Mouse (Mus musculus) liver, embryonic 12.5 days (tissue): ENCODE data around the gene Pecr. TPM values are rescaled to one million over a fixed set of nuclear protein-coding genes. Genes with fewer than 3 reads are reported as not detected.
"Not testable (repeated sequence)": the region's sequence is repeated elsewhere in the genome, so short reads cannot be mapped to it uniquely, and the experiment has no call there.

Source experiments
- ATAC-seq: fragments of 200-750 bp; cut with Nextera tagmentation; 2 replicates; pipeline ENCODE4 v1.8.0; 2017; ENCODE audit warnings: moderate number of reproducible peaks, mild to moderate bottlenecking, moderate library complexity
- H3K27ac ChIP-seq: fragments of 300-500 bp; sonication (generic); 2 replicates; pipeline ENCODE4 v1.5.1; 2016; ENCODE audit warnings: mild to moderate bottlenecking
- H3K27me3 ChIP-seq: fragments of 300-500 bp; sonication (generic); replicated peaks from 2 replicates; pipeline ENCODE4 v1.6.1; 2016; ENCODE audit warnings: mild to moderate bottlenecking, moderate library complexity
- H3K36me3 ChIP-seq: fragments of 300-500 bp; sonication (generic); 2 replicates; pipeline ENCODE4 v1.6.1; 2016; ENCODE audit warnings: mild to moderate bottlenecking, moderate library complexity
- H3K4me1 ChIP-seq: fragments of 300-500 bp; sonication (generic); 2 replicates; pipeline ENCODE4 v1.6.1; 2016
- H3K4me2 ChIP-seq: fragments of 300-500 bp; sonication (generic); 2 replicates; pipeline ENCODE4 v1.6.1; 2016; ENCODE audit warnings: mild to moderate bottlenecking, moderate library complexity
- H3K4me3 ChIP-seq: fragments of 300-500 bp; sonication (generic); 2 replicates; pipeline ENCODE4 v1.5.1; 2016; ENCODE audit warnings: mild to moderate bottlenecking, moderate library complexity
- H3K9ac ChIP-seq: fragments of 300-500 bp; sonication (generic); 2 replicates; pipeline ENCODE4 v1.6.1; 2016; ENCODE audit warnings: mild to moderate bottlenecking, moderate library complexity
- H3K9me3 ChIP-seq: fragments of 300-500 bp; sonication (generic); replicated peaks from 2 replicates; pipeline ENCODE4 v1.6.1; 2016; ENCODE audit warnings: mild to moderate bottlenecking, moderate library complexity
- WGBS: fragments of 180-500 bp; shearing (Covaris S2); methylation state at CpG from one replicate; pipeline ENCODE4 v1.1.7; 2016; ENCODE audit not compliant: insufficient replicate concordance; 5-methylcytosine and 5-hydroxymethylcytosine counted together
- polyA plus RNA-seq: library from polyadenylated mRNA; unstranded; fragments of >200 nt; fragmentation: Nextera tagmentation; extraction: Ambion mirVana; gene quantifications from 2 replicates; pipeline ENCODE4 v1.2.1, GENCODE M21; 2016

Pecr gene
- polyA plus RNA-seq, 1 experiment from 2014 or later = 34.4 TPM

GRCm38 (mm10) chr1:72244317-72245036 lies 39.6 kb downstream of the Pecr start:
- ATAC-seq = peak; percentile 90
- Histone ChIP-seq H3K9me3 (no peaks in the 10 kb centered on the region), H3K27ac (peak overlapping the region; percentile 91), H3K36me3 (no peaks in the 10 kb centered on the region), H3K4me2 (peak overlapping the region; percentile 81), H3K9ac (peak overlapping the region; percentile 41; the same call in 1 of the 2 replicates), H3K4me1 (peaks cover 11% of the 10 kb centered on the region), H3K27me3 (no peaks in the 10 kb centered on the region), H3K4me3 (peak overlapping the region; percentile 48; the same call in 1 of the 2 replicates)
- under 1% methylated on average over 12 of the region's 12 CpGs for WGBS

GRCm38 (mm10) chr1:72243656-72244316 lies 40.3 kb downstream of the Pecr start:
- Histone ChIP-seq H3K4me3 (peak overlapping the region; percentile 48), H3K36me3 (no peaks in the 10 kb centered on the region), H3K27ac (peak overlapping the region; percentile 91), H3K9ac (peak overlapping the region; percentile 79), H3K9me3 (no peaks in the 10 kb centered on the region), H3K27me3 (no peaks in the 10 kb centered on the region), H3K4me2 (peak overlapping the region; percentile 81), H3K4me1 (peaks cover 11% of the 10 kb centered on the region)
- ATAC-seq = peak; percentile 89
- under 1% methylated on average over 46 of the region's 47 CpGs for WGBS

- Histone ChIP-seq H3K9me3 (no peaks in the 10 kb centered on the region), H3K36me3 (no peaks in the 10 kb centered on the region), H3K4me2 (no peak overlapping the region), H3K4me1 (peaks cover 14% of the 10 kb centered on the region), H3K27me3 (peaks cover 7% of the 10 kb centered on the region; the same call in 1 of the 2 replicates), H3K27ac (no peak overlapping the region), H3K9ac (no peak overlapping the region), H3K4me3 (no peak overlapping the region)
- ATAC-seq = no peak
- 77% methylated on average over 5 of the region's 5 CpGs for WGBS
Measured at GRCm38 (mm10) chr1:72242581-72243143, 41.5 kb downstream of the Pecr start.

- Histone ChIP-seq H3K27me3 (peaks cover 32% of the 10 kb centered on the region), H3K4me1 (peaks cover 11% of the 10 kb centered on the region)
- not testable (repeated sequence) for H3K9ac ChIP-seq, ATAC-seq, H3K4me3 ChIP-seq, H3K27ac ChIP-seq, H3K4me2 ChIP-seq, H3K36me3 ChIP-seq, H3K9me3 ChIP-seq
- 67% methylated on average over 3 of the region's 3 CpGs for WGBS
Measured at GRCm38 (mm10) chr1:72239113-72239512, 45.0 kb downstream of the Pecr start.

- H3K4me3 ChIP-seq = no peak overlapping the region
- peaks cover 42% of the 10 kb centered on the region for H3K27me3 ChIP-seq
- ATAC-seq = no peak
- peak overlapping the region; percentile 21; the same call in 1 of the 2 replicates for H3K4me2 ChIP-seq
- H3K4me1 ChIP-seq = peaks cover 5% of the 10 kb centered on the region
- H3K27ac ChIP-seq = no peak overlapping the region
- H3K9ac ChIP-seq = peak overlapping the region; percentile 18; the same call in 1 of the 2 replicates
- no peaks in the 10 kb centered on the region for H3K9me3 ChIP-seq
- no peaks in the 10 kb centered on the region for H3K36me3 ChIP-seq
- 56% methylated on average over 10 of the region's 10 CpGs for WGBS
Measured at GRCm38 (mm10) chr1:72238016-72238580, 46.0 kb downstream of the Pecr start.

- H3K9me3 ChIP-seq = no peaks in the 10 kb centered on the region
- WGBS = 2% methylated on average over 13 of the region's 13 CpGs
- no peak overlapping the region for H3K9ac ChIP-seq
- 0 out of 2 replicates have a peak, but pooled peaks cover 4% of the 10 kb centered on the region for H3K4me1 ChIP-seq
- H3K36me3 ChIP-seq = no peaks in the 10 kb centered on the region
- H3K4me3 ChIP-seq = no peak overlapping the region
- H3K27ac ChIP-seq = no peak overlapping the region
- ATAC-seq = peak; percentile 83
- H3K4me2 ChIP-seq = peak overlapping the region; percentile 24
- peaks cover 48% of the 10 kb centered on the region for H3K27me3 ChIP-seq
Measured at GRCm38 (mm10) chr1:72237007-72237775, 46.9 kb downstream of the Pecr start.

- H3K36me3 ChIP-seq, H3K9me3 ChIP-seq, H3K4me1 ChIP-seq: not testable (repeated sequence)
- Histone ChIP-seq H3K27ac (0 out of 2 replicates have a peak overlapping the region, but pooled peaks have one; percentile 2), H3K27me3 (peaks cover 48% of the 10 kb centered on the region), H3K4me3 (peak overlapping the region; percentile 52), H3K4me2 (peak overlapping the region; percentile 64), H3K9ac (0 out of 2 replicates have a peak overlapping the region, but pooled peaks have one; percentile 35)
- ATAC-seq = peak; percentile 81
- under 1% methylated on average over 38 of the region's 50 CpGs for WGBS
Measured at GRCm38 (mm10) chr1:72236363-72237006, 47.6 kb downstream of the Pecr start.

GRCm38 (mm10) chr1:72232592-72232991 lies 51.5 kb downstream of the Pecr start:
- not testable (repeated sequence) for H3K27ac ChIP-seq, H3K9me3 ChIP-seq, H3K4me3 ChIP-seq, H3K4me1 ChIP-seq, H3K36me3 ChIP-seq, H3K9ac ChIP-seq, ATAC-seq, H3K4me2 ChIP-seq
- WGBS = 60% methylated on average over 10 of the region's 10 CpGs
- peaks cover 46% of the 10 kb centered on the region for H3K27me3 ChIP-seq

- ATAC-seq = no peak
- Histone ChIP-seq H3K9ac (no peak overlapping the region), H3K4me2 (no peak overlapping the region), H3K9me3 (no peaks in the 10 kb centered on the region), H3K27me3 (peaks cover 39% of the 10 kb centered on the region), H3K4me3 (no peak overlapping the region), H3K36me3 (no peaks in the 10 kb centered on the region), H3K27ac (no peak overlapping the region), H3K4me1 (peaks cover 8% of the 10 kb centered on the region; the same call in 1 of the 2 replicates)
- WGBS = 28% methylated on average over 3 of the region's 3 CpGs
Measured at GRCm38 (mm10) chr1:72228974-72229373, 55.1 kb downstream of the Pecr start.

- 74% methylated on average over 5 of the region's 5 CpGs for WGBS
Measured at GRCm38 (mm10) chr1:72227546-72227945, 56.6 kb downstream of the Pecr start.

More at GRCm38 (mm10) chr1:72227546-72227945, 56.6 kb downstream of the Pecr start:
- no peak overlapping the region for H3K9ac ChIP-seq
- no peaks in the 10 kb centered on the region for H3K9me3 ChIP-seq
- no peak for ATAC-seq
- H3K4me2 ChIP-seq = no peak overlapping the region
- H3K4me3 ChIP-seq = no peak overlapping the region
- no peaks in the 10 kb centered on the region for H3K36me3 ChIP-seq
- no peak overlapping the region for H3K27ac ChIP-seq
- H3K4me1 ChIP-seq = peaks cover 8% of the 10 kb centered on the region; the same call in 1 of the 2 replicates
- peaks cover 39% of the 10 kb centered on the region for H3K27me3 ChIP-seq
